Mouse (Mus musculus) gastrocnemius, postnatal 4 days (tissue): ENCODE results near the gene Gm21977. TPM values are rescaled to one million over a fixed set of nuclear protein-coding genes. Genes with fewer than 3 reads are reported as not detected.
"Not testable (repeated sequence)": the region's sequence is repeated elsewhere in the genome, so short reads cannot be mapped to it uniquely, and the experiment has no call there.

ENCODE experiments used
- DNase-seq, 2 experiments: peaks; one replicate each; pipeline ENCODE4 v3.0.0; 2021 to 2022; ENCODE audit warnings: low spot score in 2 of 2, mixed read lengths in 2 of 2
- long read RNA-seq, 2 experiments: library from polyadenylated mRNA; stranded (forward); transcript quantifications; one replicate each; pipeline ENCODE4 v2.0.0; 2021
- total RNA-seq, 2 experiments: library from RNA; stranded (reverse); gene quantifications; 2 replicates each; pipeline ENCODE4 v1.2.3; 2021

The Gm21977 gene
- total RNA-seq: not detected
- long read RNA-seq, experiment 1: 0 reads
- long read RNA-seq, experiment 2: 0 reads

GRCm38 (mm10) chr14:42853377-42853776 is at the start of gene Gm21977:
Gene Gm21977, minus strand, starts transcription at chr14:42853477.
- DNase-seq: not testable (repeated sequence)

Other genes with a start within 250 kb of the Gm21977 start
- gene Gm3633, start 211.6 kb downstream of the Gm21977 start, total RNA-seq: not detected
- gene Gm10378, start 197.5 kb downstream of the Gm21977 start, total RNA-seq: not detected
- gene Gm3015, start 84.7 kb downstream of the Gm21977 start, total RNA-seq: not detected
- gene Gm10377, start 55.5 kb downstream of the Gm21977 start, total RNA-seq: not detected
- not detected for gene Gm8082, start 140.1 kb upstream of the Gm21977 start, total RNA-seq
- gene Gm10376, start 162.2 kb upstream of the Gm21977 start, total RNA-seq: not detected
- gene Gm8094, start 223.2 kb upstream of the Gm21977 start, total RNA-seq: not detected
- not detected for gene Gm8104, start 247.1 kb upstream of the Gm21977 start, total RNA-seq